Mouse (Mus musculus) CH12.LX (cell line): ENCODE measurements around the gene Hist1h1d. TPM values are rescaled to one million over a fixed set of nuclear protein-coding genes. Genes with fewer than 3 reads are reported as not detected.

Source experiments
- DNase-seq: peaks from one replicate; pipeline ENCODE4 v3.0.0-alpha.2; 2013; ENCODE audit errors: extremely low read depth
- H3K27ac ChIP-seq: 2 replicates; pipeline ENCODE4 v1.5.1; 2012; ENCODE audit warnings: low read depth, mild to moderate bottlenecking, control low read depth, moderate library complexity; ENCODE audit not compliant: insufficient read depth
- H3K27me3 ChIP-seq: replicated peaks from 2 replicates; pipeline ENCODE3; 2012; ENCODE audit warnings: inconsistent platforms
- H3K36me3 ChIP-seq, 2 experiments: replicated peaks in 1 of 2; 2 replicates each; pipeline versions ENCODE3 to v1.6.1; 2012; ENCODE audit warnings: inconsistent platforms in 1 of 2, low read length in 1 of 2, mild to moderate bottlenecking in 1 of 2, mixed read lengths in 1 of 2, moderate library complexity in 1 of 2; ENCODE audit not compliant: control insufficient read depth in 1 of 2, insufficient read depth in 1 of 2
- H3K4me1 ChIP-seq, 2 experiments: 2 replicates each; pipeline ENCODE4 v1.6.1; 2012; ENCODE audit warnings: inconsistent platforms in 1 of 2, moderate library complexity in 1 of 2; ENCODE audit not compliant: insufficient read depth in 2 of 2, control insufficient read depth in 1 of 2
- H3K4me2 ChIP-seq: 2 replicates; pipeline ENCODE4 v1.6.1; 2012; ENCODE audit warnings: low read depth, mild to moderate bottlenecking, control low read depth; ENCODE audit not compliant: poor library complexity, insufficient read depth, severe bottlenecking
- H3K4me3 ChIP-seq, 3 experiments: fragments of 150-350 bp in 1 of 3; sonication (generic) in 1 of 3; replicated peaks in 1 of 3; 2 replicates each; pipeline versions ENCODE3 to v1.5.1; 2011 to 2012; ENCODE audit warnings: low read depth in 2 of 3, low read length in 2 of 3, mild to moderate bottlenecking in 2 of 3, moderate library complexity in 2 of 3, control low read depth in 1 of 3, improper control_type of control experiment in 1 of 3, inconsistent platforms in 1 of 3, mixed read lengths in 1 of 3; ENCODE audit not compliant: poor library complexity in 1 of 3
- H3K79me2 ChIP-seq: replicated peaks from 2 replicates; pipeline ENCODE4 v1.6.1; 2012; ENCODE audit warnings: mild to moderate bottlenecking, moderate library complexity; ENCODE audit not compliant: control insufficient read depth, poor library complexity, insufficient read depth, severe bottlenecking; ENCODE audit errors: extremely low read depth
- H3K9ac ChIP-seq: 2 replicates; pipeline ENCODE4 v1.6.1; 2012; ENCODE audit warnings: low read depth, mild to moderate bottlenecking, control low read depth, moderate library complexity; ENCODE audit not compliant: insufficient read depth
- H3K9me3 ChIP-seq: replicated peaks from 2 replicates; pipeline ENCODE3; 2012; ENCODE audit warnings: low read length, inconsistent platforms, mixed read lengths
- E2F4 ChIP-seq: IDR thresholded peaks from 2 replicates; pipeline ENCODE4 v1.6.1; 2011; ENCODE audit warnings: low read depth, low read length, improper control_type of control experiment; ENCODE audit not compliant: insufficient replicate concordance
- ELF1 ChIP-seq: IDR thresholded peaks from 2 replicates; pipeline ENCODE4 v1.6.1; 2014; ENCODE audit warnings: low read depth, mild to moderate bottlenecking, inconsistent platforms, low read length, improper control_type of control experiment
- EP300 ChIP-seq: IDR thresholded peaks from 2 replicates; pipeline ENCODE4 v1.6.1; 2011; ENCODE audit warnings: low read length, improper control_type of control experiment
- HCFC1 ChIP-seq: IDR thresholded peaks from 2 replicates; pipeline ENCODE4 v1.6.1; 2012; ENCODE audit warnings: low read depth, mild to moderate bottlenecking, inconsistent platforms, low read length, improper control_type of control experiment
- JUND ChIP-seq: conservative IDR thresholded peaks from 2 replicates; pipeline ENCODE4 v1.6.1; 2011; ENCODE audit warnings: low read depth, low read length, improper control_type of control experiment
- KAT2A ChIP-seq: IDR thresholded peaks from 2 replicates; pipeline ENCODE4 v1.6.1; 2012; ENCODE audit warnings: low read length, improper control_type of control experiment, inconsistent platforms; ENCODE audit not compliant: insufficient replicate concordance
- MAFK ChIP-seq: IDR thresholded peaks from 2 replicates; pipeline ENCODE4 v1.6.1; 2011; ENCODE audit warnings: low read length, improper control_type of control experiment; ENCODE audit not compliant: insufficient replicate concordance
- MAX ChIP-seq: IDR thresholded peaks from 2 replicates; pipeline ENCODE4 v1.6.1; 2011; ENCODE audit warnings: low read length, improper control_type of control experiment
- MEF2A ChIP-seq: IDR thresholded peaks from 2 replicates; pipeline ENCODE4 v1.6.1; 2014; ENCODE audit warnings: low read depth, mild to moderate bottlenecking, inconsistent platforms, low read length, improper control_type of control experiment, borderline replicate concordance
- MXI1 ChIP-seq: IDR thresholded peaks from 2 replicates; pipeline ENCODE4 v1.6.1; 2011; ENCODE audit warnings: mild to moderate bottlenecking, low read depth, low read length, improper control_type of control experiment
- MYC ChIP-seq: IDR thresholded peaks from 2 replicates; pipeline ENCODE4 v1.6.1; 2011; ENCODE audit warnings: low read depth, mild to moderate bottlenecking, improper control_type of control experiment, low read length
- NRF1 ChIP-seq: IDR thresholded peaks from 2 replicates; pipeline ENCODE4 v1.6.1; 2014; ENCODE audit warnings: low read depth, mild to moderate bottlenecking, inconsistent platforms, low read length, improper control_type of control experiment, moderate library complexity
- PAX5 ChIP-seq: IDR thresholded peaks from 2 replicates; pipeline ENCODE4 v1.6.1; 2012; ENCODE audit warnings: low read length, inconsistent platforms, mixed read lengths
- POLR2A ChIP-seq: IDR thresholded peaks from 2 replicates; pipeline ENCODE4 v1.6.1; 2011; ENCODE audit warnings: low read depth, mild to moderate bottlenecking, improper control_type of control experiment, low read length
- SIN3A ChIP-seq: IDR thresholded peaks from 2 replicates; pipeline ENCODE4 v1.6.1; 2012; ENCODE audit warnings: low read length, improper control_type of control experiment, inconsistent platforms
- TBP ChIP-seq: conservative IDR thresholded peaks from 2 replicates; pipeline ENCODE4 v1.6.1; 2011; ENCODE audit warnings: low read depth, low read length, improper control_type of control experiment
- ZC3H11A ChIP-seq: IDR thresholded peaks from 2 replicates; pipeline ENCODE4 v1.6.1; 2012; ENCODE audit warnings: low read depth, mild to moderate bottlenecking, inconsistent platforms, low read length, improper control_type of control experiment
- ZKSCAN1 ChIP-seq: IDR thresholded peaks from 2 replicates; pipeline ENCODE4 v1.6.1; 2012; ENCODE audit warnings: low read depth, inconsistent platforms, low read length, improper control_type of control experiment, borderline replicate concordance
- dilution Hi-C: fragments of 300-500 bp; cut with MboI; formaldehyde crosslinking; loops from 2 replicates; pipeline ENCODE4 v1.14.3; 2020; ENCODE audit warnings: low sequenced_read_pairs; ENCODE audit not compliant: extremely low pct_unique_long_range_greater_than_20kb, extremely low pct_ligation_motif_present
- in situ Hi-C: fragments of 300-500 bp; cut with MboI; formaldehyde crosslinking; loops from 3 replicates; pipeline ENCODE4 v1.14.3; 2019; ENCODE audit warnings: low sequenced_read_pairs, low pct_ligation_motif_present, low pct_unique_long_range_greater_than_20kb, mixed read lengths
- polyA plus RNA-seq: library from polyadenylated mRNA; unstranded; fragments of >175 nt; gene quantifications from 2 replicates; pipeline ENCODE4 v1.2.1, GENCODE M21; 2012; ENCODE audit warnings: low read depth; ENCODE audit not compliant: insufficient read length
- total RNA-seq, 2 experiments: library from RNA; depleted of rRNA; stranded (reverse); fragments of 300-350 nt in 1 of 2; fragments of >200 nt in 1 of 2; gene quantifications; 2 replicates each; pipeline ENCODE4 v1.2.3; 2012 to 2014

Gene Hist1h1d
- total and polyA plus RNA-seq, 3 experiments, result 0.14 to 112 (median 2.3) TPM

DNA sequence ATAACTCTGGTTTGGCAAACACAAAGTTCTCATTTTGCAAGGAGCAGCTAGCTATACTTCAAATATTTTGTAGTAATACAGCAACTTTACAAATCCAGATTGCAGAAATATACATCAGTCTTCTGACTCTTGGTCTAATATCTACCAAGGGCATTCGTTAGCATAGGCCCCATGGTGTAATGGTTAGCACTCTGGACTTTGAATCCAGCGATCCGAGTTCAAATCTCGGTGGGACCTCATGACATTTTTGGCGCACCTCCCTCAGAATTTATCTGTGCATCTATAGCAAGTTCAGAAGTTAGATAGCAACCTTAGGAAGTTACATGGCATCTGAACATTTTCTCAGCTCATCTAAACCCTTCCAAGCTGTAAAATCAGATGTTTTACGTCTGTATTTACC, 34.2 kb upstream of the Hist1h1d start:
- in situ Hi-C loops, result loop anchor here (25.0 kb wide), 1 partner anchor 1582 kb away; the partner anchor contains the start of gene Zfp184
- Histone ChIP-seq H3K9ac (peak overlapping the region; percentile 85), H3K4me1 (peaks cover 0 to 29% of the 10 kb centered on the region in 2 experiments; a peak in 2 of 4 replicates), H3K79me2 (no peaks in the 10 kb centered on the region), H3K36me3 (no peaks in the 10 kb centered on the region), H3K27ac (no peak overlapping the region), H3K9me3 (no peaks in the 10 kb centered on the region)
- dilution Hi-C loops, result no loop called here
- TF ChIP-seq MEF2A (no peak), ELF1 (peak; percentile 97), TBP (peak; percentile 99), MXI1 (peak; percentile 39; the same call in 1 of the 2 replicates), ZKSCAN1 (no peak), MAX (no peak), MAFK (peak; percentile 97), E2F4 (peak; percentile 92; the same call in 1 of the 2 replicates), KAT2A (peak; percentile 79; the same call in 1 of the 2 replicates), ZC3H11A (no peak), MYC (0 out of 2 replicates have a peak, but pooled peaks have one; percentile 9), NRF1 (peak; percentile 64)
- TF ChIP-seq, all 38 proteins: peak for 8
- H3K4me3 ChIP-seq, result peak overlapping the region; percentile 53 to 70 (median 58)
- peak; percentile 85 for DNase-seq
- peak overlapping the region; percentile 95 for H3K4me2 ChIP-seq
- no peaks in the 10 kb centered on the region for H3K27me3 ChIP-seq

DNA sequence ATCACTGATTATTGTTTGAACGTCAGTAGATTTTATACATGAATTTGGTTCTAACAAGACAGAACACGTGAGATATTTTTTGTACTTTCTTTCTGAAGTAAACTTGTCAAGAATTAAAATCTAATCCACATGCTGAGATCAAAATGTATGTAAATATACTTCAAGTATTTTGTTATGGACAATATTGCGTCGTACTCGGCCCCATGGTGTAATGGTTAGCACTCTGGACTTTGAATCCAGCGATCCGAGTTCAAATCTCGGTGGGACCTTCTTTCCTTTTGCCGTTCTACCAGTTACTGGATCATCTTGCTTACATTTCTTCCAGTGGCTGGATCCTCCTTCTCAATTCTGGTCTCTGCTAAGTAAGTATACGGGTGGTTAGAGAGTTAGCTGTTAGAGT, 33.6 kb upstream of the Hist1h1d start:
- H3K4me3 ChIP-seq, result peak overlapping the region; percentile 47 to 58 (median 53)
- in situ Hi-C loops, result loop anchor here (25.0 kb wide), 1 partner anchor 1582 kb away; the partner anchor contains the start of gene Zfp184
- peak; percentile 86 for DNase-seq
- no peak for TF ChIP-seq SIN3A
- TF ChIP-seq ELF1, result peak; percentile 95
- 0 out of 2 replicates have a peak, but pooled peaks have one; percentile 43 for TF ChIP-seq JUND
- TF ChIP-seq EP300, result no peak
- TF ChIP-seq E2F4, result peak; percentile 90
- 0 out of 2 replicates have a peak, but pooled peaks have one; percentile 71 for TF ChIP-seq MYC
- peak; percentile 85; the same call in 1 of the 2 replicates for TF ChIP-seq KAT2A
- TF ChIP-seq PAX5, result no peak
- TF ChIP-seq TBP, result peak; percentile 99
- no peak for TF ChIP-seq POLR2A
- TF ChIP-seq MAFK, result peak; percentile 98
- no peak for TF ChIP-seq HCFC1
- peak; percentile 68 for TF ChIP-seq NRF1
- TF ChIP-seq, all 38 proteins: peak for 8
- Histone ChIP-seq H3K4me2 (peak overlapping the region; percentile 95), H3K4me1 (peaks cover 0 to 34% of the 10 kb centered on the region in 2 experiments; a peak in 2 of 4 replicates), H3K9me3 (no peaks in the 10 kb centered on the region), H3K36me3 (no peaks in the 10 kb centered on the region), H3K79me2 (no peaks in the 10 kb centered on the region), H3K27ac (no peak overlapping the region), H3K27me3 (no peaks in the 10 kb centered on the region), H3K9ac (peak overlapping the region; percentile 60; the same call in 1 of the 2 replicates)
- dilution Hi-C loops, result no loop called here
